Mouse (Mus musculus): ENCODE measurements around the gene Zfp944. TPM values are rescaled to one million over a fixed set of nuclear protein-coding genes. Genes with fewer than 3 reads are reported as not detected.
A peak's percentile ranks its signal among the peaks of the same experiment; 100 is the strongest.
"Not testable (repeated sequence)": the region's sequence is repeated elsewhere in the genome, so short reads cannot be mapped to it uniquely, and the experiment has no call there.

The Zfp944 gene
- 12.2 and 12.6 TPM in 2 replicates for polyA plus RNA-seq (2015; fragmentation: Nextera tagmentation; extraction: Ambion mirVana)

DNA sequence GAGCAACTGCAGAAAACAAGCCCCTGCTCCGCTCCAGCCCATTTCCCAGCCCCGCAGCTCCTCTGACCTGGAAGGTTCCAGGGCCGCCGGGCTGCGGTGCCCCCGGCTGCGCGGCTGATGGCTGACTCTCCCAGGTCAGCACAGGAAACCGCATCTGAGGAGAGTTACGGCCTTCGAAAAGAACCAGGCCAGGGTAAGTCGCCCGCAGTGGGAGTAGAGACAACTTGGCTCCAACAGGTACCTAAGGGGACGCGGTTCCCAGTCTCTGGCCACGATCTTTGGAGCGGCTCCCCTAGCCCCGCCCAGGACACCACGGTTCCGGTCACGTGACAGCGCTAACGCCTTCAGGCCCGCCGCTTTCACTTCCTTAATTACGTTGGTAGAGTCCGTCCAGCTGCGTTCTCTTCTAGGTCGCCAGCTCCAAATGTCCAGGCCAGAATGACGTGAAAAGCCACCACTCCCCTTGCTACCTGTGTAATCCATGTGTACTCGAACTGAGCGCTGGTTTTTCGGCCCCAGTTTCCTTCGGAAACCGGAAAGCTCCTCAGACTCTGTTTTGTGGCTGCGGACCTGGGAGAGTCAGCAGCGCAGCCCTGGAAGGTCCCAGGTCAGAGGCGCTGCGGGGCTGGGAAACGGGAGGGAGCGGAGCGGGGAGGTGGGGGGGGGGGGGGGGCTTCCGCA, at the start of gene Zfp944, which contains the start of gene Zfp758:
Gene Zfp944, minus strand, starts transcription at position 300 of the 681 bp plus-strand sequence.
Gene Zfp758, plus strand, starts transcription at position 353 of the 681 bp plus-strand sequence.
- H3K9me3 ChIP-seq; H3K27me3 ChIP-seq (replicated peaks); H3K36me3 ChIP-seq (replicated peaks): not testable (repeated sequence)
- peak within 1 kb of the TSS; percentile 77 for H3K27ac ChIP-seq
- WGBS = under 1% methylated on average over 34 of the region's 43 CpGs
- H3K4me3 ChIP-seq = peak within 1 kb of the TSS; percentile 62
- H3K4me2 ChIP-seq = peak within 1 kb of the TSS; percentile 65
- peaks cover 17% of the 10 kb centered on the region for H3K4me1 ChIP-seq
- ATAC-seq (replicated peaks) = peak; percentile 97
- peak within 1 kb of the TSS; percentile 61 for H3K9ac ChIP-seq

DNA sequence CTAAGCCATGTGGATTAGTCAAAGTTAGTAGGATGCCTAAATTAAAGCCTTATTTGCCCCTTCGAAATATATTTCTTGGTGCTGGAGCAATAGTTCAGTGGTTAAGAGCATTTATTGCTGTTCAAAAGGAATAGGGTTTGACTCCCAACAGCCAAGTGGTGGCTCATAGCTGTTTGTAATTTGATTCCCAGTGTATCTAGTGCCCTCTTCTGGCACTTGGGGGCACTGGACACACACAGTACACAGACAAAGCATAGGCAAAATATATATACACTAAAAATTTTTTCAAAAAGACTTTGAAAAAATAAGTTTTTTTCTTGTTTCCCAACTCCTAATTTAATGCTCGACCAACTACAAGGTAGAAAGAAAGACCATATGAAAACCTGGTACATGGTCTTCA, 49.6 kb upstream of the Zfp944 start:
- Histone ChIP-seq H3K27me3 (replicated peaks) (0 out of 2 replicates have a peak, but pooled peaks cover 4% of the 10 kb centered on the region), H3K9ac (no peak overlapping the region), H3K4me3 (no peak overlapping the region), H3K36me3 (replicated peaks) (no peaks in the 10 kb centered on the region), H3K9me3 (no peaks in the 10 kb centered on the region), H3K27ac (no peak overlapping the region), H3K4me2 (no peak overlapping the region), H3K4me1 (no peaks in the 10 kb centered on the region)
- no peak for ATAC-seq (replicated peaks)
- WGBS = 77% methylated on average over 2 of the region's 2 CpGs

DNA sequence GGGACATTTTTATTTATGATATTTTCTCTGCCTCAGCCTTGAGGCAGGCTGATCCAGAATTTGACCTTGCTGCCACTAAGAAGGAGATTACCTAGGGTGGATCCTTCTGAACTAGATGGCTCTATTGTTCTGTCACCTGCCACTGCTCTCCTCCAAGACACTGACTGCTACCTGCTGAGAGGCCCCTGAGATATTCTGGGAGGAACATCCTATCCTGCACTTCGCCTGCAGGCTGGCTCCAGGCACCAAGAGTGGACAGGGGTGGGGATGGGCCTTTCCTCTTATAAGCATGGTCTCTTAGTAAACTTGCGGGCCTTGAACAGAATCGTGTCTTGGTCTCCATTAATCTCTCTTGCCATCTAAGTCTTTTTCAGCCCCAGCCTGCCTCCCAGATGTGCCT, 2.7 kb upstream of the Zfp944 start:
- Histone ChIP-seq H3K4me1 (peaks cover 17% of the 10 kb centered on the region), H3K27me3 (replicated peaks) (no peaks in the 10 kb centered on the region), H3K27ac (no peak overlapping the region), H3K4me3 (no peak overlapping the region), H3K9me3 (peaks cover 9% of the 10 kb centered on the region; the same call in 1 of the 2 replicates), H3K4me2 (no peak overlapping the region), H3K9ac (no peak overlapping the region), H3K36me3 (replicated peaks) (peaks cover 13% of the 10 kb centered on the region)
- no peak for ATAC-seq (replicated peaks)
- WGBS = 100% methylated on average over 3 of the region's 3 CpGs

DNA sequence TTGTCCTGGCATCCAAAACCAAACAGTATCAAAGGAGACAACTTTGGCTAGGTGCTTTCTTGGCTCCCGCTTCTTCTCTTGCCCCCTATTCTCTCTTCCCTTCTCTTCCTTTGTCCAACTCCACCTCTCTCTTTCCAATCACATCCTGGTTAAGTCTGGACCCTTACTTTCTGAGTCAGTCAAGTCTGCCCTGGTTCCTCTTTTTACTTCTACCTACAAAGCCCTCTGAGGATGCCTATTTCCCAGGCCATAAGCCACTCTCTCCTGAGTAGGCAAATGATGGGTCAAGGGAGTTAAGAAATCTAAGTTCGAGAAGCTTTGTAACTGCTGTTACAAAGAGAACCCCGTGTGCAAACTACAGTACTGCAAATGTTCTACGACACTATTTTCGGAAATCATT, 628 bp downstream of the Zfp944 start:
- no peak overlapping the region for H3K27ac ChIP-seq
- ATAC-seq (replicated peaks) = peak; percentile 31
- peaks cover 3% of the 10 kb centered on the region; the same call in 1 of the 2 replicates for H3K9me3 ChIP-seq
- no peaks in the 10 kb centered on the region for H3K27me3 ChIP-seq (replicated peaks)
- H3K4me3 ChIP-seq = peak overlapping the region; percentile 62
- peak overlapping the region; percentile 65 for H3K4me2 ChIP-seq
- H3K36me3 ChIP-seq (replicated peaks) = 0 out of 2 replicates have a peak, but pooled peaks cover 7% of the 10 kb centered on the region
- 34% methylated on average over 5 of the region's 5 CpGs for WGBS
- peak overlapping the region; percentile 61 for H3K9ac ChIP-seq
- peaks cover 17% of the 10 kb centered on the region for H3K4me1 ChIP-seq

DNA sequence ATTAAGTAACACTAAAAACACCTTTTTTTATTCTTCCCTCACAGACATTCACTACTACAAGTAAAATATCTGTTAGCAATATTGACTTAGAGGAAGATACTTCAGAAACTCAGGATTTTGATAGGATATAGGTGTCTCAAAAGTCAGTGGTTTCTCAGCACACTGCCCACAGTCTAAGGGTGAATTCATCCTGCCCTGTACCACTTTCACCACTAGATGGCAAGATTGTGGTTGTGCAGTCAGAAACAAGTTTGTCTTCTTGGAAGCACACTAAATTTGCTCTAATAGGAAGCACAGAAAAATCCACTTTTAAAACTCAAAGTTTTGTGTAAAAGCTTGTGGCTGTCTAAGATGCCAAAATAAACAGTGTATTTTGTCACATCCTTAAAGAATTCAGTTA, 8.4 kb downstream of the Zfp944 start:
- ATAC-seq (replicated peaks) = no peak
- Histone ChIP-seq H3K36me3 (replicated peaks) (0 out of 2 replicates have a peak, but pooled peaks cover 13% of the 10 kb centered on the region), H3K9me3 (no peaks in the 10 kb centered on the region), H3K27me3 (replicated peaks) (no peaks in the 10 kb centered on the region), H3K27ac (no peak overlapping the region), H3K4me2 (no peak overlapping the region), H3K4me3 (no peak overlapping the region), H3K9ac (no peak overlapping the region), H3K4me1 (no peaks in the 10 kb centered on the region)

DNA sequence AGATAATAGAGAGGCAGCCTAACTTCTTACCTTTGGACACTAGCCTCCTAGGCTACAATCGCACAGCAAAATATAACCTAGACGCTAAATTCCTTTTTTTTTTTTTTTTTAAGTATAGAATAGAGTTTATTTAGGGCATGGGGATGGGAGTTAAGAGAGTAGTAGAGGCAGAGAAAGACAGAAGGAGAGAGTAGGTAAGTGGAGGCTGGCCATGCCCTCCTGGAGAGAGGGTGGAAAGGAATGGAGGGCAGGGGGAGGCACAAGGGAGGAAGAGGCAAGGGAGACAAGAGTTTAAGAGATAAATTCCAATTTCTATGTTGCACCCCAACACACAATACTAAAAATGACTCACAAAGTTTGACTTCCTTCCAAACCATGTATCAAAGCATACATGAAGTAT, 46.0 kb downstream of the Zfp944 start:
- peak overlapping the region; percentile 44; the same call in 1 of the 2 replicates for H3K9ac ChIP-seq
- H3K36me3 ChIP-seq (replicated peaks); H3K9me3 ChIP-seq; ATAC-seq (replicated peaks); H3K4me1 ChIP-seq; H3K27me3 ChIP-seq (replicated peaks): not testable (repeated sequence)
- peak overlapping the region; percentile 56 for H3K4me2 ChIP-seq
- WGBS = 20% methylated on average over 2 of the region's 2 CpGs
- H3K4me3 ChIP-seq = peak overlapping the region; percentile 74
- peak overlapping the region; percentile 80 for H3K27ac ChIP-seq

DNA sequence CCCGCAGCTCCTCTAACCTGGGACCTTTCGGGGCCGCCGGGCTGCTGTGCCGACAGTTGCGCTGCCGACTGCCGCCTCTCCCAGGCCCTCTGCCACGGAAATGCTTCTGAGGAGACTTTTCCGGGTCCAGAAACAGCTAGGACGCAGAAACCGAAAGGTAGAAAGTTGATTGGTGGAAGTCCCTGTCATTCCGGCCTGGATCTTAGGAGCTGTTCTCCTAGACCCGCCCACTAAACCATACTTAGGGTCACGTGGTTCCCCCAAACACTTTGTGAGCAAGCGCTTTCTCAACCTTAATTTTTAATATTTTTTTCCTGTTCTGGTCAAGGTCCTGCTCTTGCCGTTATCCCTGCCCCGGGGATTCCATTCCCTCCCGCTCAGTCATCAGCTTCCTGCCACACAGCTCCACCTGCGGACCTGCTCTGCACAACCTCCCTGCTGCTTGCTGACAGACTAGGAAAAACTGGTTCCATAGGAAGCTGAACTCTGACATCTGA, 46.4 kb downstream of the Zfp944 start, which contains the start of gene CT030661.1:
Gene CT030661.1, minus strand, starts transcription at position 108 of the 497 bp plus-strand sequence.
- peak within 1 kb of the TSS; percentile 80 for H3K27ac ChIP-seq
- H3K9ac ChIP-seq = peak within 1 kb of the TSS; percentile 67
- peak within 1 kb of the TSS; percentile 74 for H3K4me3 ChIP-seq
- not testable (repeated sequence) for H3K4me1 ChIP-seq; H3K36me3 ChIP-seq (replicated peaks); H3K9me3 ChIP-seq; H3K27me3 ChIP-seq (replicated peaks)
- WGBS = 0% methylated on average over 20 of the region's 20 CpGs
- peak within 1 kb of the TSS; percentile 56 for H3K4me2 ChIP-seq
- peak; percentile 99 for ATAC-seq (replicated peaks)

DNA sequence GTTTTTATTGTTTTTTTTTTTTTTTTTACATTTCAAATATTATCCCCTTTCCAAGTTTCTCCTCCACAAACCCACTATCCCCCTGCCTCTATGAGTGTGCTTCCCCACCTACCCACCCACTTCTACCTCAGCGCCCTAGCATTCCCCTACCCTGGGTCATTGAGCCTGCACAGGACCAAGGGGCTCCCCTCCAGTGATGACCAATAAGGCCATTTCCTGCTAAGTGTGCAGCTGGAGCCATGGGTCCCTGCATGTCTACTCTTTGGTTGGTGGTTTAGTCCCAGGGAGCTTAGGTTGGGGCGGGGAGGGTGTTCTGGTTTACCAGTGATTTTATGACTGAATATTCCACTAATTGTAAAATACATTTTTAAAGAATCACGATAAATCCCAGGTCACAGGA, 47.0 kb downstream of the Zfp944 start:
- ATAC-seq (replicated peaks) = peak; percentile 82
- Histone ChIP-seq H3K27ac (peak overlapping the region; percentile 80), H3K4me2 (peak overlapping the region; percentile 56), H3K9ac (peak overlapping the region; percentile 67), H3K4me3 (peak overlapping the region; percentile 74)
- not testable (repeated sequence) for H3K27me3 ChIP-seq (replicated peaks); H3K4me1 ChIP-seq; H3K9me3 ChIP-seq; H3K36me3 ChIP-seq (replicated peaks)
- 0% methylated on average over 3 of the region's 3 CpGs for WGBS

Other genes starting within 250 kb of the Zfp944 start
- 2.0 and 2.2 TPM in 2 replicates for gene Zfp947, start 195.2 kb downstream of the Zfp944 start, polyA plus RNA-seq (2015; fragmentation: Nextera tagmentation; extraction: Ambion mirVana)
- 4.0 and 4.3 TPM in 2 replicates for gene Zfp994, start 135.8 kb downstream of the Zfp944 start, polyA plus RNA-seq (2015; fragmentation: Nextera tagmentation; extraction: Ambion mirVana)
- 9.9 and 12.4 TPM in 2 replicates for gene CT030661.1, start 46.6 kb downstream of the Zfp944 start, polyA plus RNA-seq (2015; fragmentation: Nextera tagmentation; extraction: Ambion mirVana)
- 9.7 and 10.9 TPM in 2 replicates for gene Zfp758, start 53 bp upstream of the Zfp944 start, polyA plus RNA-seq (2015; fragmentation: Nextera tagmentation; extraction: Ambion mirVana)
- 32.0 and 35.2 TPM in 2 replicates for gene Zfp946, start 62.8 kb upstream of the Zfp944 start, polyA plus RNA-seq (2015; fragmentation: Nextera tagmentation; extraction: Ambion mirVana)
- not detected in 2 replicates for gene Vmn2r111, start 212.1 kb upstream of the Zfp944 start, polyA plus RNA-seq (2015; fragmentation: Nextera tagmentation; extraction: Ambion mirVana)
- gene Vmn2r112, start 239.6 kb upstream of the Zfp944 start, polyA plus RNA-seq (2015; fragmentation: Nextera tagmentation; extraction: Ambion mirVana) = not detected in 2 replicates